Mouse (Mus musculus) limb, embryonic 15.5 days (tissue): ENCODE results near the gene Myh6. TPM values are rescaled to one million over a fixed set of nuclear protein-coding genes. Genes with fewer than 3 reads are reported as not detected.
"Not testable (repeated sequence)": the region's sequence is repeated elsewhere in the genome, so short reads cannot be mapped to it uniquely, and the experiment has no call there.

Experiments used
- ATAC-seq: fragments of 200-750 bp; cut with Nextera tagmentation; 2 replicates; pipeline ENCODE4 v1.8.0; 2017; ENCODE audit warnings: low read depth, moderate TSS enrichment; ENCODE audit not compliant: insufficient number of reproducible peaks, low FRiP score, low TSS enrichment
- H3K27ac ChIP-seq: fragments of 300-500 bp; sonication (generic); 2 replicates; pipeline ENCODE4 v1.5.1; 2015; ENCODE audit warnings: moderate library complexity, mild to moderate bottlenecking, inconsistent platforms
- H3K27me3 ChIP-seq: fragments of 300-500 bp; sonication (generic); 2 replicates; pipeline ENCODE4 v1.6.1; 2015; ENCODE audit warnings: inconsistent platforms
- H3K36me3 ChIP-seq: fragments of 300-500 bp; sonication (generic); 2 replicates; pipeline ENCODE4 v1.6.1; 2015; ENCODE audit warnings: inconsistent platforms
- H3K4me1 ChIP-seq: fragments of 300-500 bp; sonication (generic); 2 replicates; pipeline ENCODE4 v1.6.1; 2015; ENCODE audit warnings: inconsistent platforms
- H3K4me2 ChIP-seq: fragments of 300-500 bp; sonication (generic); 2 replicates; pipeline ENCODE4 v1.6.1; 2015; ENCODE audit warnings: mild to moderate bottlenecking, inconsistent platforms
- H3K4me3 ChIP-seq: fragments of 300-500 bp; sonication (generic); 2 replicates; pipeline ENCODE4 v1.5.1; 2015; ENCODE audit warnings: mild to moderate bottlenecking, inconsistent platforms
- H3K9ac ChIP-seq: fragments of 300-500 bp; sonication (generic); 2 replicates; pipeline ENCODE4 v1.6.1; 2015; ENCODE audit warnings: inconsistent platforms
- H3K9me3 ChIP-seq: fragments of 300-500 bp; sonication (generic); 2 replicates; pipeline ENCODE4 v1.6.1; 2016; ENCODE audit warnings: inconsistent platforms
- WGBS: fragments of 180-500 bp; shearing (Covaris S2); methylation state at CpG from one replicate; pipeline ENCODE4 v1.1.7; 2015; 5-methylcytosine and 5-hydroxymethylcytosine counted together
- polyA plus RNA-seq: library from polyadenylated mRNA; unstranded; fragments of >200 nt; fragmentation: Nextera tagmentation; extraction: Ambion mirVana; gene quantifications from 2 replicates; pipeline ENCODE4 v1.2.1, GENCODE M21; 2015

Myh6 gene
- polyA plus RNA-seq, 1 experiment from 2014 or later: 2.6 TPM

DNA sequence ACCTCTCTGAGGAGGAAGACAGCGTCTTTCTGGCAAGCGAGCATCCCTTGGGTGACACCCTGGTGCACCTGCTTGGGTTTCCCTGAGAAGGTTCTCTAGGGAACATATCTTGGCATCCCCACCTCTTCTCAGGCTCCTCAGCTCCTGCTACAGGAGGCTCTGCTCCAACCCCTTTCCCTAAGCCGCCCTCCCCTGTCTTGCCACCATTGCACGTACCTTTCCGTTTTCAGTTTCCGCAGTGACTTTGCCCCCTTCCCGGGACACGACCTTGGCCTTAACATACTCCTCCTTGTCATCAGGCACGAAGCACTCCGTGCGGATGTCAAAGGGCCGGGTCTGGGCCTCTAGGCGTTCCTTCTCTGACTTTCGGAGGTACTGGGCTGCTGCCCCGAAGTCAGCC, 1.7 kb downstream of the Myh6 start:
- Histone ChIP-seq H3K4me2 (no peak overlapping the region), H3K27me3 (no peaks in the 10 kb centered on the region), H3K9me3 (no peaks in the 10 kb centered on the region), H3K4me1 (no peaks in the 10 kb centered on the region), H3K4me3 (no peak overlapping the region), H3K27ac (no peak overlapping the region), H3K9ac (no peak overlapping the region), H3K36me3 (no peaks in the 10 kb centered on the region)
- WGBS: 79% methylated on average over 15 of the region's 15 CpGs
- ATAC-seq: no peak

DNA sequence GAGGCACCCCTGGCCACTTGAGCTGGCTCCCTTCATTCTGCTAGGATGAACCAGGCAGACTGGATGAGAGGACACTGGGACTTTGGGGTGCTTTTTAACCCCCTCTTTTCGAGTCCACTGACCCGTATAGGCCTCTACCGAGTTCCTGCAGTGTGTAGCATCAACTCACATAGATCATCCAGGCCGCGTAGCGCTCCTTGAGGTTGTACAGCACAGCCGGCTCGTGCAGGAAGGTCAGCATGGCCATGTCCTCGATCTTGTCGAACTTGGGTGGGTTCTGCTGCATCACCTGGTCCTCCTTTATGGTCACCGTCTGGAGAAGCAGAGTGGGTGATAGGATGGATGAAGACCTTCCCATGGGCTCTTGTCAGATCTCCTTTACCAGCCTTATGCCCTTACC, 3.0 kb downstream of the Myh6 start:
- Histone ChIP-seq H3K27ac (no peak overlapping the region), H3K4me3 (no peak overlapping the region), H3K9ac (no peak overlapping the region), H3K36me3 (no peaks in the 10 kb centered on the region), H3K4me2 (no peak overlapping the region), H3K27me3 (no peaks in the 10 kb centered on the region), H3K9me3 (no peaks in the 10 kb centered on the region), H3K4me1 (no peaks in the 10 kb centered on the region)
- WGBS: 92% methylated on average over 11 of the region's 11 CpGs
- no peak for ATAC-seq

GRCm38 (mm10) chr14:54962714-54963113, 4.0 kb downstream of the Myh6 start:
- 86% methylated on average over 7 of the region's 7 CpGs for WGBS
- H3K4me1 ChIP-seq: no peaks in the 10 kb centered on the region
- H3K27me3 ChIP-seq: no peaks in the 10 kb centered on the region
- no peak overlapping the region for H3K4me3 ChIP-seq
- no peaks in the 10 kb centered on the region for H3K36me3 ChIP-seq
- no peak overlapping the region for H3K27ac ChIP-seq
- H3K4me2 ChIP-seq: no peak overlapping the region
- ATAC-seq: no peak
- H3K9ac ChIP-seq: no peak overlapping the region
- H3K9me3 ChIP-seq: no peaks in the 10 kb centered on the region

GRCm38 (mm10) chr14:54961487-54961886, 5.2 kb downstream of the Myh6 start:
- no peak overlapping the region for H3K27ac ChIP-seq
- ATAC-seq: no peak
- H3K36me3 ChIP-seq: no peaks in the 10 kb centered on the region
- no peak overlapping the region for H3K4me3 ChIP-seq
- H3K4me2 ChIP-seq: no peak overlapping the region
- H3K4me1 ChIP-seq: no peaks in the 10 kb centered on the region
- H3K9me3 ChIP-seq: no peaks in the 10 kb centered on the region
- WGBS: 79% methylated on average over 5 of the region's 5 CpGs
- H3K27me3 ChIP-seq: no peaks in the 10 kb centered on the region
- no peak overlapping the region for H3K9ac ChIP-seq

DNA sequence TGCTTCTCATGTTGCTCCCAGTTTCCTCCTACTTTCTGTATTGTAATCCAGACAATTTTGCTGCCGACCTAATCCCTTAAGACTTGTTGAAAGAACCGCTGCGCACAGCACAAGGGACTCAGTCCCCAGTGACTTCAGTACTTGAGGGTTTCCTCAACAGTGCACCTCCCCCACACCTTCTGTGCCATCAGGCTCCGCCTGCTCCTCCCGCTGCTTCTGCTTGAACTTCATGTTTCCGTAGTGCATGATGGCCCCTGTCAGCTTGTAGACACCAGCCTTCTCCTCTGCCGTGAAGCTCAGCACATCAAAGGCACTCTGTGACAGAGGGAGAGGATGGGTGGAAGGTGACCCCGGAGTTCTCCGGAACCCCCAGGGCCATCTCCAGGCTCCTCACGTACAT, 6.0 kb downstream of the Myh6 start:
- WGBS: 71% methylated on average over 10 of the region's 10 CpGs
- Histone ChIP-seq H3K4me3 (no peak overlapping the region), H3K9me3 (no peaks in the 10 kb centered on the region), H3K36me3 (no peaks in the 10 kb centered on the region), H3K9ac (no peak overlapping the region), H3K27ac (no peak overlapping the region), H3K4me1 (no peaks in the 10 kb centered on the region), H3K27me3 (no peaks in the 10 kb centered on the region), H3K4me2 (no peak overlapping the region)
- no peak for ATAC-seq

GRCm38 (mm10) chr14:54959853-54960613, 6.7 kb downstream of the Myh6 start:
- not testable (repeated sequence) for H3K4me1 ChIP-seq, ATAC-seq, H3K36me3 ChIP-seq, H3K9ac ChIP-seq, H3K27me3 ChIP-seq, H3K27ac ChIP-seq, H3K9me3 ChIP-seq, H3K4me3 ChIP-seq, H3K4me2 ChIP-seq
- WGBS: 88% methylated on average over 12 of the region's 12 CpGs

DNA sequence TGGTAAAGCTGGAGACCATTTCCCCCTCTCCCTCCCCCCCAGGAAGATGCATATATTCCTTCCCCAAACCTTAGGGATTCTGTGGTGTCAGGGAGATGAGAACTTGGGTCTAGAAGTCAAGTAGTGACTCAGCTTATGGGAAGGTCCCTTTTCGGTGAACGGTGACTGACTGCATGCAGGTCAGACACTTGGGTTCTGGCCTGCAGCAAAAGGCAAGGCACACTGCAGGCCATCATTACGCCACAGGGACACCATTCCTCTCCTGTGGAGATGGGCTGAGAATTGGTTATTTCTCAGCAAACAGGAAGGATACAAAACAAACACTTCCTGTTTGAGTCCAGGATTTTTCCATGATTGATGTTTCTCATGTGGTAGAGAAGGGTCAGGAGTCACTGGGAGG, 7.5 kb downstream of the Myh6 start:
- Histone ChIP-seq H3K4me1 (no peaks in the 10 kb centered on the region), H3K9ac (no peak overlapping the region), H3K27me3 (no peaks in the 10 kb centered on the region), H3K36me3 (no peaks in the 10 kb centered on the region), H3K9me3 (no peaks in the 10 kb centered on the region), H3K4me3 (no peak overlapping the region), H3K27ac (no peak overlapping the region), H3K4me2 (no peak overlapping the region)
- no peak for ATAC-seq
- 87% methylated on average over 3 of the region's 3 CpGs for WGBS

DNA sequence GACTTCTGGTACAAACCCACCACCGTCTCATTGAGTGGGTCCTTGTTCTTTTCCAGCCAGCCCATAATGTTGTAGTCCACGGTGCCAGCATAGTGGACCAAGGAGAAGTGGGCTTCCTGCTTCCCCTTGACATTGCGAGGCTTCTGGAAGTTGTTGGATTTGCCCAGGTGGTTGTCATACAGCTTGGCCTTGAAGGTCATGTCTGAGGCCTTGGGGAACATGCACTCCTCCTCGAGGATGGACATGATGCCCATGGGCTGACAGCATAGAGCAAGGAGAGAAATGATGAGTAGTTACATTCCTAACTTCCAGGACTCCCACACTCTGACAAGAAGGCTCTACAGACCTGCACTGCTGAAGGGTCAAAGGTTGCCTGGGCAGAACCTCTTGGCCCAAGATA, 8.2 kb downstream of the Myh6 start:
- H3K4me2 ChIP-seq: no peak overlapping the region
- H3K4me1 ChIP-seq: no peaks in the 10 kb centered on the region
- ATAC-seq: no peak
- no peaks in the 10 kb centered on the region for H3K27me3 ChIP-seq
- H3K9me3 ChIP-seq: no peaks in the 10 kb centered on the region
- 81% methylated on average over 4 of the region's 4 CpGs for WGBS
- H3K9ac ChIP-seq: no peak overlapping the region
- H3K36me3 ChIP-seq: no peaks in the 10 kb centered on the region
- no peak overlapping the region for H3K4me3 ChIP-seq
- H3K27ac ChIP-seq: no peak overlapping the region

GRCm38 (mm10) chr14:54956533-54956932, 10.2 kb downstream of the Myh6 start:
- Histone ChIP-seq H3K27ac (no peak overlapping the region), H3K4me1 (no peaks in the 10 kb centered on the region), H3K27me3 (no peaks in the 10 kb centered on the region), H3K36me3 (no peaks in the 10 kb centered on the region), H3K9ac (no peak overlapping the region), H3K9me3 (no peaks in the 10 kb centered on the region), H3K4me2 (no peak overlapping the region), H3K4me3 (no peak overlapping the region)
- WGBS: 84% methylated on average over 9 of the region's 9 CpGs
- ATAC-seq: no peak

DNA sequence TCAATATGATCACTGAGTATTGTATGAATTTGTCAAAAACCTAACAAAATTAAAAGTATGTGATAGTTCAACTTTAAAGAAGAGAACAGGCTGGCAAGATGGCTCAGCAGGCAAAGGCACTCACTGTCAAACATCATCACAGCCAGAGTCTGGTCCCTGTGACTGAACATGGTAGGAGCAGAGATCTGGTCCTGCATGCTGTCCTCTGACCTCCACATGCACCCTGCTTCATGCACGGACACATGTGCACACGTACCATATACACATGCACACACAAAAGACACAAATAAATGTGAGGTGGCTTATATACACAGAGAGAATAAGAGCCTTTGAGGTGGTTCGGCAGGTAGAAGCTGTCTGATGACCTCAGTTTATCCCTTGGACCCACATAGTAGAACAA, 11.2 kb downstream of the Myh6 start:
- Histone ChIP-seq H3K27me3 (no peaks in the 10 kb centered on the region), H3K27ac (no peak overlapping the region), H3K36me3 (no peaks in the 10 kb centered on the region), H3K9me3 (no peaks in the 10 kb centered on the region), H3K9ac (no peak overlapping the region), H3K4me2 (no peak overlapping the region), H3K4me3 (no peak overlapping the region), H3K4me1 (no peaks in the 10 kb centered on the region)
- WGBS: 86% methylated on average over 3 of the region's 3 CpGs
- no peak for ATAC-seq

- Histone ChIP-seq H3K4me1 (no peaks in the 10 kb centered on the region), H3K9ac (no peak overlapping the region), H3K4me2 (no peak overlapping the region), H3K27ac (no peak overlapping the region), H3K27me3 (no peaks in the 10 kb centered on the region), H3K9me3 (no peaks in the 10 kb centered on the region), H3K36me3 (no peaks in the 10 kb centered on the region), H3K4me3 (no peak overlapping the region)
- 62% methylated on average over 3 of the region's 3 CpGs for WGBS
- no peak for ATAC-seq
Measured at GRCm38 (mm10) chr14:54954474-54954873, 12.3 kb downstream of the Myh6 start.

DNA sequence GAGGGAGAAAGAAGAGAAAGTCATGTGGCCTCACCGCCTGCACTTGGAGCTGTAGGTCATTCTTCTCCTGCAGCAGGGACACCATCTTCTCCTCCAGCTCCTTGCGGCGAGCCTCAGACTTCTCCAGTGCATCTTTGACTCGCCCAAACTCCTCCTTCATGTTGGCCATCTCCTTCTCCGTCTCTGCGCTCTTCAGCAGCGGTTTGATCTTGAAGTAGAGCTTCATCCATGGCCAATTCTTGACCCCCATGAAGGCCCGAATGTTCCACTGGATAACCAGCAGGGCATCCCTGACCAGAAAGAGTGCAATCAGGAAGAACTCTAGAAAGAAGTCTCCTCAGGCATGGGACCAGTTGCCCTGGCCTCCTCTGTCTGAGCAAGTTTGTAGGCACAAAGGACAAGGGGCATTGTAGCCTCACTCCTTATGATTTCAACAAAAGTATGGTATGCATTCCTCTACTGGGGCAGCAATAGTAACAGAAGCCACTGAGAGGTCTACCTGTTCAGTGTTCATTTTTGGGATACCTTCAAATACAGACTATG, 13.0 kb downstream of the Myh6 start:
- Histone ChIP-seq H3K27ac (no peak overlapping the region), H3K4me2 (no peak overlapping the region), H3K4me3 (no peak overlapping the region), H3K27me3 (no peaks in the 10 kb centered on the region), H3K9ac (no peak overlapping the region), H3K36me3 (no peaks in the 10 kb centered on the region), H3K4me1 (no peaks in the 10 kb centered on the region), H3K9me3 (no peaks in the 10 kb centered on the region)
- no peak for ATAC-seq
- WGBS: 92% methylated on average over 8 of the region's 8 CpGs

GRCm38 (mm10) chr14:54951587-54951986, 15.1 kb downstream of the Myh6 start:
- no peaks in the 10 kb centered on the region for H3K9me3 ChIP-seq
- no peaks in the 10 kb centered on the region for H3K36me3 ChIP-seq
- no peak overlapping the region for H3K4me2 ChIP-seq
- no peaks in the 10 kb centered on the region for H3K27me3 ChIP-seq
- ATAC-seq: no peak
- WGBS: 87% methylated on average over 6 of the region's 6 CpGs
- no peaks in the 10 kb centered on the region for H3K4me1 ChIP-seq
- no peak overlapping the region for H3K27ac ChIP-seq
- H3K4me3 ChIP-seq: no peak overlapping the region
- no peak overlapping the region for H3K9ac ChIP-seq
